Mouse (Mus musculus): ENCODE results near the gene Tcp11l2.

Tcp11l2 gene

DNA sequence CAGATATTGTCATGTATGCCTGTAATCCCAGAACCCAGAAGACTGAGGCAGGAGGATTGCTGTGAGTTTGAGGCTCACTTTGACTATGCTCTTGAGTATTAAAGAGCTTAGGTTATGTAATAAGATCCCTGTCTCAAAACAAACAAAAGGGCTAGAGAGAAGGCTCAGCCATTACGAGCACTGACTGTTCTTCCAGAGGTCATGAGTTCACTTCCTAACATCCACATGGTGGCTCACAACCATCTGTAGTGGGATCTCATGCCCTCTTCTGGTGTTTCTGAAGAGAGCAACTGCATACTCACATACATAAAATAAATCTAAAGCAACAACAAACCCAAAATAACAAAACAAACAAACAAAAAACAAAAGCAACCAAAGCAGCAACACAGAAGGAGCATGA is 21.7 kb downstream of the Tcp11l2 start:
- no peak for DNase-seq (ENCODE audit: low spot score in 2 of 2)

DNA sequence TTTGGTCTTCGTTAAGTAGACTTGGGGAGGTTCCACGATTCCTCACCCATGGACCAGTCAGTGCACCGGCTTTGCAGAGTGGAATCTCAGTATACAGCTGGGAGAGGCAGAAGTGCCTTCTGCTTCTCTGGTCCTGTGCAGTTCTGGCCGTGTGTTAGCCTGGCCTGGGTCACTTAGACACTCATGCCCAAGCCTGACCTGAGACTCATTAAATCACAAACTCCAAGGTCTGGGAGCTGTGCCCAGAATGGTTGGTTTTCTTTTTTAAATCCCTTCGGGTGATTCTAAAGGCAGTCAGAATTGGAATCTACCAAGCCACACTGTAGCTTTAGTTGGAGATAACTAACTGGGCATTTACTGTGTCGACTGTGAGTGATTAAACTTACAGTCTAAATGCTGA is 23.7 kb downstream of the Tcp11l2 start:
- no peak for DNase-seq (ENCODE audit: low spot score in 2 of 2)

DNA sequence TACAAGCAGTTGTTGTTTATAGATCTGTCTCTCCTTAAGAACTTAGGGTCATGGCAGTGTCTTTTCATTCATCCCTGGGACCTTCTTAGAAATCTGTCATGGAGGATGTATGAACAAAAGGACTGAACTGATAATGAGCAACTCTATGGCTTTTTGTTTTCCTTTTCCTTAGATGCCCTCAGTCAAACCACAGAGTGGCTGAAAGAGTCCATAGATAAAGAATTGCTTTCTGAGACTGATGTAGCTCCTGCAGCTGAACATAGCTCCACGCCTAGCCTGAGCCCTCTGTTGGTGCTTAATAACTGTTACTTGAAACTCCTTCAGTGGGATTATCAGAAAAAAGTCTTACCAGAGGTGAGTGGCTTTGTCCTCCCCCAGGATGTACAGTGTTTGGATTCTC is 27.9 kb downstream of the Tcp11l2 start:
- DNase-seq (ENCODE audit: low spot score in 2 of 2) = no peak

DNA sequence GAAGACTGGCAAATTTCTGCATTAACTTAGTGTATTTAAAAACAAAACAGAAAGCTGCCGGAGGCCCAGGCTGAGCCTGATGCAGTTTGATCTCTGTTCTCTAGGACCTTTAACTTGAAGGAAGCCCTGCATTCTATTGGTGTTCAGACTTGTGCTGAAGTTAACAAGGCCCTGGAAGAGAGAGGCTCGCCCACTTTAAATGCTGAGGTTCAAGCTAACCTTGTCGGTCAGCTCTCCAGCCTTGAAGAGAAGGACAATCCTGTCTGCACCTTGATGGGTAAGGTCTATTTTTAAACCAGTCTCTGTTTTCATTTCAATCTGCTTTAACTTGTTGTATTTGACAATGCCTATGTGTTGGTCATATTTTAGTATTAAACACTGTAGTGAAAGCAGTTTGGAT is 31.9 kb downstream of the Tcp11l2 start:
- no peak for DNase-seq (ENCODE audit: low spot score in 2 of 2)

DNA sequence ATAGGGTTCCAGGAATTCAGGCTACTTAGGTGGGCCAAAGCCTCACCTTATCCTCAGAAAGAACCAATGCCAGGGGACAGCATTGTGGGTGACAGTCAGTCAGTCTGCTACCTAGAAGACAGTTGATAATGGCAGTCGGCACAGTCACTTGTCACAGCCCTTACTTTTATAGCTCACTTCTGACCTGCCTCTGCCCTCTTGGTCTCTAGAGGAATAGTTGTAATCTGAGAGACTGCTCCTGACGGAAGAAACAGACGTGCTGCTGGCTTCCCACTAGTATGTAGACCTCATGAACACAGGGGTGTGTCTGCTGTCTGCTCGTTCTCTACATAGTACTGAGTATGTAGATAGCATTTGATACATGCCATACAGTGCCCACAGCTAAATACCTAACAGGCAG is 33.9 kb downstream of the Tcp11l2 start:
- DNase-seq (ENCODE audit: low spot score in 2 of 2) = no peak

DNA sequence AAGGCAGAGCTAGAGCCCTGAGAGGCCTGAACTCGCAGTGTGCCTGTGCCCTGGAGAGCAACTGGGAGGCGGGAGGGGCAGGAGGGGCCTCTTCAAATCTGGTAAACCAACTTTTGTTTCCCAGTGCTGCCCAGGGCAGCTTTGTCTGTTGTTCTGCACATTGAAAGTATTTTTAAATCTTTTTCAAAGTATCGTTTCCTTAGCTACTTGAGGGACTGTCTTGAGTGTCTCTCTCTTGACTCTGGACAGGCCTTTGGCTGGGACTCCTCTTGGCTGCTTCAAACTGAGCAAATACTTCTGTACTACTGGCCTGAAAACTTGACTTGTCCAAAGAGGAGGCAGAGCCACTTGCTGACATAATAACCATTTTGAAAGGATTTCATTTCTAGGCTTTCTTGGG is 34.4 kb downstream of the Tcp11l2 start:
- no peak for DNase-seq (ENCODE audit: low spot score in 2 of 2)

DNA sequence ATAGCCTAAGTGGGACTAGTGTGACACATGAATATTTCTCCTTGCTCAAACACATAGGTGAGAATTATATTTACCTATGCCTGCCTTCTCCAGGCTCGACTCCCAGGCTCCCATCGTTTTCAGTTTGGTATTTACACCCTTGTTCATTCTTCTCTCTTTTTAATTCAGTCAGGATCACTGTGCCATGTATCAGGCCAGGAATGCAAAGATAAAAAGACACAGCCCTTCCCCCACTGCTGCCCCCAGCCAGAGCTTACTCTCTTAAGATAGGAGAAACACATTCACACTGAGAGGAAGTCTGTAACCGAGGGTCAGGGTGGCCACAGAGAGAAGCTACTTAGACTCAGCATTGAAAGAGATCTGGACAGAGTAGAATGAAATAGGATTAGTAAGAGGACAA is 35.2 kb downstream of the Tcp11l2 start:
- no peak for DNase-seq (ENCODE audit: low spot score in 2 of 2)

DNA sequence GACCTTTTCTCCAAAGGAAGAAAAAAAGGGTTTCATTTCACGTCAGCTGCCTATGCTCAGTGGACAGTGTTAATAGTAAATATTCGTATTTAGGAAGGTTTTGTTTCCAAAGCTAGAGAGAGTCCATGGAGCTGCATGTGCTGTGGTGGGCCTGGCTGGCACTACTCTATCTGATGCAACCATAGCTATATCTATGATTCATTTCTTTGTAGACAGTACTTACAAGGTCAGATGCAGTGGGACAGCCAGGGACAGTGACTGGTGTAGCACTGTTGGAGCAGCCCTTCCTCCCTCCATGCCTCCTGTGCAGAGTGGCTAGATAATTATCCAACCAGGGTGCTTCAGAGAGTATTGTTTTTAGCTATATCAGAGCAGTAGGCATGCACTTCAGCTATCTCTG is 35.9 kb downstream of the Tcp11l2 start:
- no peak for DNase-seq (ENCODE audit: low spot score in 2 of 2)

DNA sequence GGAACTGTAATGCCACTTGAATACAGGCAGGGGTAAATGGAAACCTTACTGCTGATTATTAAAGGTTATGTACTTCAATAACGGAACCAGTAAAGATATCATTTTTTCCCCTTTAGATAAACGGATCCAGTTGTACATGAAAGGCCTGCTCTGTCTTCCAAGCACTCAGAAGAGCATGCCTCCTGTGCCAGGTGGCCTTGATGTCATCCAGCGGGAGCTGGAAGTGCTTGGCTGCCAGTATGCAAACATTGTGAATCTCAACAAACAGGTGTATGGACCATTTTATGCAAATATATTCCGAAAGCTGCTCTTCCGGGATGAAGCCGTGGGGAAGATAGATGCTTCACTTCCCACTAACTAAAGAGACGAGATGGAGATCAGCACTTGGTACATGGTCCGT is 36.9 kb downstream of the Tcp11l2 start:
- no peak for DNase-seq (ENCODE audit: low spot score in 2 of 2)

DNA sequence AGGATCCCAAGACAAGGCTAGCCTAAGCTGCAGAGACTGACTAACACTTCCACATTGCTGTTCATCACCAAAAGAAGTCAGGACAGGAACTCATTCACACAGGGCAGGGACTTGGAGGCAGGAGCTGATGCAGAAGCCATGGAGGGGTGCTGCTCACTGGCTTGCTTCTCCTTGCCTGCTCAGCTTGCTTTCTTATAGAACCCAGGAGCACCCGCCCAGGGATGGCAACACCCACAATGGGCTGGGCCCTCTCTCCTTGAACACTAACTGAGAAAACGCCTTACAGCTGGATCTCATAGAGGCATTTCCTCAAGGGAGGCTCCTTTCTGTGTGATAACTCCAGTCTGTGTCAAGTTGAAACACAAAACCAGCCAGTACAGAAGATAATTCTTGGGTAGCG is 38.6 kb downstream of the Tcp11l2 start:
- no peak for DNase-seq (ENCODE audit: low spot score in 2 of 2)

DNA sequence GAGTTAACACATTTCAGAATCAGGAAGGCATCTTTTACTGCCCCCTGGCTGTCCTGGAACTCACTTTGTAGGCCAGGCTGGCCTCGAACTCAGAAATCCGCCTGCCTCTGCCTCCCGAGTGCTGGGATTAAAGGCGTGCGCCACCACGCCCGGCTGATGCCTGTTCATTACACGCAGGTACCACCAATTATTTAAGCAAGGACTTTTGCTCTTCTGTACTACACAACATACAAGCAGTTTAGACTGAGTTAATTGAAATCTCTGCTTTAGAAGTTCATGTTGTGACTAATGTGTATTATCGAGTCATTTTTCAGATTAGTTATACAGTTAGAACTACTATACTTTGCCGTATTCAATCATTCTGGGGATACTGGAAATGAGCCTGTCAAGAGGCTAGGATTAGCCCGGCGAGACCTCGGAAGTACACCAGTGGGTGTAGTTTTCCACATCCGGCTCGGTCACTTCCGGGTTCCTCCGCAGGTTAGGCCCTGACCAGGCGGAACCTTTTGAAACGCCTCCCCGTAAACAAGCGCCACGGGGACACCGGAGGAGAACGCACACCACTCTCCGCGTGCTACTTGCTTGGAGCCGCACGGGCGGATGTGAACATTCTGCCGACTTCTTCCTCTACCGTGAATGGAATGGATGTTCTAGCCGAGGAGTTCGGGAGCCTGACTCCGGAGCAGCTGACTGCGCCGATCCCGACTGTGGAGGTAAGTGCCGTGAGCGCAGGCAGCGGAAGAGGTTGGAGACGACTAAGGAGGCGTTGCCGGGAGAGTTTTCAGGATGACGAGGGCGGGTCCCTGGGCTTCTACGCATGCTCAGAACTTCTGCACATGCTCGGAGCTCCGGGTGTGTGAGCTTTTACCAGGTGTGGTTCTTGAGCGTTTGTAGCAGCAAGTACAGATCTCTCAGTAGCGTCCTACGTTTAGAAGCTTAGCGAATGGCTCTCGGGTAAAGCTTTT is 45.7 kb downstream of the Tcp11l2 start, which contains the start of gene Polr3b:
Gene Polr3b, plus strand, starts transcription at position 467 of the 965 bp plus-strand sequence.
- peak; percentile 92 to 96 for DNase-seq (ENCODE audit: low spot score in 2 of 2)

DNA sequence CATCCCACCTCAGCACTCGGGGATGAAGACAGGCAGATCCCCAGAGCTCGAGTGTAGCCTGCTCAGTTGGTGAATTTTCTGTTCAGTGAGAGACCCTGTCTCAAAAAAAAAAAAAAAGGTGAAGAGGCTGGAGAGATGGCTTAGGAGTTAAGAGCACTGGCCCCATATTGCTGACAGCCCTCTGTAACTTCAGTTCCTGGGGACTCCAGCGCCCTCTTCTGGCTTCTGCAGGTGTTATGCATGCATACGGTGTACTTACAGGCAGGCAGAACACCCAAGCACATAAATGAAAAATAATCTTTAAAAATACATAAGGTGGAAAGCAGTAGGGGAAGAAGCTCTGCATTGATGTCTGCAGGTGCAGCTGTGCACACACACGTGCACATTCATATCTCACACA is 54.8 kb downstream of the Tcp11l2 start:
- no peak for DNase-seq (ENCODE audit: low spot score in 2 of 2)

DNA sequence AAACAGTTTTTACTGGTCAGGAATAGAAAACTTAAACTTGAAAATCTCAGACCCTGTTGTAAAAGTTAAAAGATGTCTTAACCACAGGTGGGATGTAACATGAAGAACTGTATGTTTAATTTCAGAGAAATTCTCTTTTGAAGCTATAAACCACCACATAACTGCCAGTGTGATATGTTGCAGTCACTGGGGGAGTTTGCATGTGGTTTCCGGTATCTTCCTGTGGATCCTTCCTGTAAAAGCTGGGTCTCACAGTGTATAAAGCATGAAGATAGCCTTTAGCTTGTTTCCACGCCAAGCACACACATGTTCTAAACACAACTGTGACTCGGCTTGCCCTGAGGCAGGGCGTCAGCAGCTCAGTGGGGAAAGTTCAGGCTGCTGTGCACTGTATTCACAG is 55.6 kb downstream of the Tcp11l2 start:
- DNase-seq (ENCODE audit: low spot score in 2 of 2) = no peak

DNA sequence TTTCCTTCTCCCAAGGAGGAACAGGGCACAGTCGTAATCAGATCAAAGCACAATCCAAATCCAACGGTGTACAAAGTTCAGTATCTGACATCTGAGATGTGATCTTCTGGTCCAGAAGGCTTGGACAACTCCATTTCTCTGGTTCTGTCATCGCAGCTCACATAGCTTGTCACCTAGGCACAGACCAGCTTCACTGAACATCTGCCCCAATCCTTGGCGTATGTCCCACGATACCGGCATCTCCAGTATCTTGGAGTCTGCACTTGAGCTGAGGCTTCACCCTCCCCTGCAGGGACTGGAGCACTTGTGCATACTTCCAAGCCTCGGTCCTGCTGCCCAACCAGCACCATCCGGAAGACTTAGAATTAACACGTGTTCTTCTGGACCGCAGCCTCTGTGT is 60.2 kb downstream of the Tcp11l2 start:
- DNase-seq (ENCODE audit: low spot score in 2 of 2) = no peak

DNA sequence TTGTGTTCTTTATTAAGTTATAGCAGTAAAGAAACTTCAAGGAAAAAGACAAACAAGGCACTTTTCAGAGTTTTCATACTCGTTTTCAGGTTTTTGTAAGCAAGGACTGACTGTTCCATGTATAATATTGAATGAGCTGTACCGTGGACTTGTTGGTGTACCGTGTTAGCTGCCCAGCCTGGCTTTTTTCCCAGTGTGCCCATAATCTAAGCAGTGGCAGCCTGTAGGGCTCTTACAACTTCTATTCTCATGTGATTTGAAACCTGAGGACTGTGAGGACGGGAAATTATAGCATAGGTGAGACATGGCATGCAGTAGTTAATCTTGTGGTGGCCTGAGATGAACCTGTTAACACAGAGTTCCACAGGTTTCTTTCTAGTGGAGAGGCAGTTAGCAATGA is 62.0 kb downstream of the Tcp11l2 start:
- no peak for DNase-seq (ENCODE audit: low spot score in 2 of 2)

DNA sequence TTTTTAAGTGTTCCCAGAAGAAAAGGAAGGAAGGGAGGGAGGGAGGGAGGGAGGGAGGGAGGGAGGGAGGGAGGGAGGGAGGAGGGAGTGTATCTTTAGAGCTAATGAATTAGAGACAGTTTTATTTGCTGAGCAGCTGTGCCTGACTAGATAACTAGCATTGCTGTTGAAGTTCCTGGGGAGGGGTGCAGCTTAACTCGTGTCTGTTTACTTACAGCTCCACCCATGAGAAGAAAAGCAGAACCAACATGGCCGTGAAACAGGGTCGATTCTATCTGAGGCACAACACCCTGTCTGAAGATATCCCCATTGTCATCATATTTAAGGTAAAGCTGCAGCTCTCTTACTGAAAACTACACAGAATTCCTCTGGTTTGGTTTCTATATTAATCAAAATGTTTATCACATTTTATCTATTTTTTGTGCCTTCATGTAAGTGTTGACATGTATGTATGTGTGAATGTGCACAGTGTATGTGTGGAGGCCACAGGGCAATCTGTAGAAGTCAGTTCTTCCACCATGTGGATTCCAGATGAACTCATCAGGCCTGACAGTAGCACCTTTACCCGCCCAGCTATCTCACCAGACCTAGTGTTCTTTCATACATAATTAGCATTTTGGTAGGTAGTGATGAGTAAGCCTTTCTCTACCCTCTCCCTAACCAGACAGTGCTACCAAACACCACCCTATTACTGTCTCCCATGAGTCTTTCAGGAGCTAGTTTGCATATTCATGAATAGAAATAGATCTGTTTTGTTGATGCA is 63.3 kb downstream of the Tcp11l2 start:
- DNase-seq (ENCODE audit: low spot score in 2 of 2) = no peak

DNA sequence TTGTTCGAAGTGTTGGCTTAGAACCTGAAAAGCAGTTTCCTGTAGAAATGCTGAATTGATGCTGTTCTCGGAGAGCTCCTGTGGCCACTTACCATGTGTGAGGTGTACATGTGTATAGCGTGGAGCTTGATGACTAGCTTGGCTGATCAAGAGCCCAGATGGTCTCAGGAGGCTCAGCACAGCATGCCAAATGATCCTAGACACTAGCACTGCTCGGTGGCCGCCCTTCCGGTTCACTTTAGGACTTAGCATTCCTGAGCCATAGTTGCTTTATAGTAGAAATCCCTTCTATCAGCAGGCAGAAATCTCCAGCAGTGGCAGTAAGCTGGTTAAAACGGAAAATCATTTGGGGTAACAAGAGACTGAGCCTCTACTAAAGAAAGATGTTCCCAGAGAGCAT is 64.4 kb downstream of the Tcp11l2 start:
- DNase-seq (ENCODE audit: low spot score in 2 of 2) = no peak

DNA sequence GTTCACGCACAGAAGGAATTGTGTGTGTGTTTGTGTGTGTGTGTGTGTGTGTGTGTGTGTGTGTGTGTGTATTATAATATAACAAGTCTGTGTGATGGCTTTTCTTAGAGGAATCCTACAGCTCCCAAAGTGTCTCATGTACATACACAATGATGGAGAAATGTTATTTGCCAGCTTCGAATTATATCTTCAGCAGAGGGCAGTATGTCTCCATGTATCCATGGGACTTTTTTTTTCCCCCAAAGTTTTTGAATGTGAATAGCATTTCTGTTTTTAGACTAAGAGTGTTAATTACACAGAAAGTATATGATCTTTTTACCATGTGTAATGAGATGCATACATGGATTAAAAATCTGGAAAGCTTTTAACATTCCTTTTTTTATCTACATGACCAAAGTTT is 65.2 kb downstream of the Tcp11l2 start:
- no peak for DNase-seq (ENCODE audit: low spot score in 2 of 2)

DNA sequence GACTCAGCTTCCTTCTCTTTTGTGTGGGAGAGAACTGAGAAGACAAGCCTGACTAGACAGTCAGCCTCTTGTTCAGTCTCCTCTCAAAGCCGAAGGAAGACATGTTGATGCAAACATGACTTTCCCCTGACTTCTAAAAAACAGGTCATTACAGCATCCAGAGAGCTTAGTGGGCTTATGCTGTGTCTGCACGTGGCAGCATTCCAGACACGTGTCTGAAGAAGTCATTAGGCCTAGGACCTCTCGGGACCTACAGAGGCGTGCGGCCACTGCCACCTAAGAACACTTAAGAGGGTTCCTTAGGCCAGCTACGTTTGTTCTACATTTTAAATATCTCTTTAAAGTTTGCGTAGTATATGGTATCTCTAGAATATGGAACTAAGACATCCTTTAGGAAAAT is 69.5 kb downstream of the Tcp11l2 start:
- DNase-seq (ENCODE audit: low spot score in 2 of 2) = no peak

DNA sequence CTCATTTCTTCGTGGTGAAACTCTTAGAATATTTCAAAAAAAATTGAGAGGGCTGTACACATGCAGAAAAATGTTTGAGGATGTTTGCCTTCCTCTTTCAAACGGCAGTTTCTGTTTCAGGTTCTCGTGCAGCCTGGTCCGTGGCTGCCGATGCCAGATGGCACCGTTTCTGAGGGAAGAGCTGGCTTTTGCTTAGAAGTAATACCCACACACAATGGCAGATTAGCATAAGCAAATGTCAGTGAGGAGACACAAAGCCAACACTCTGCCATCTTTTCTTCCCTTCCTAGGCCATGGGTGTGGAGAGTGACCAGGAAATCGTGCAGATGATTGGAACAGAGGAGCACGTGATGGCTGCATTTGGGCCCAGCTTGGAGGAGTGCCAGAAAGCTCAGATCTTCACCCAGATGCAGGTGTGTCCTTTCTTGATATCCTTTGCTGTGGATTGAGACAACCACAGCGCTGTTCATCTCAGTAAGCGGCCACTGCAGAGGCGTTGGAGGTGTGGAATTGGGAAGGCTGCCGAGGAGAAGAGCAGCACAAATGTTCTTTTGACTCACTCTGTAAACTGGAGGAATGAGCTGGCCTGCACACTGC is 70.2 kb downstream of the Tcp11l2 start:
- DNase-seq (ENCODE audit: low spot score in 2 of 2) = peak; percentile 67 to 70

DNA sequence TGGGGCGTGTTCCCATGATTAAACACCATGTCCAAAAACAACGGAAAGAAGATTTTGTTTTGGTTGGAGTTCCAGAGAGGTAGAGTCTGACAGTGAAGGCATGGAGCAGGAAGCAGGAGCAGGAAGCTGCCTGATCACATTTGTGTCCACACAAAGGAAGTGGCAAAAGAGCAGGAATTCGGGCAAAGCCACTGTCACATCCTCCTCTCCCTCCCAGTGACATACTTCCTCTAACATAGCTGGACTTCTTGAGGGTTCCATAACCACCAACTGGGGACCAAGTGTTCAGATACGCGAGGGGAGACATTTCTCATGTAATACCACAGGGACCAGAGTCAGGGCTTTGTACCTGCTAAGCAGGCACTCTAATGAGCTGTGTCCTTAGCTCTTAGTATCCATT is 70.8 kb downstream of the Tcp11l2 start:
- DNase-seq (ENCODE audit: low spot score in 2 of 2) = no peak

DNA sequence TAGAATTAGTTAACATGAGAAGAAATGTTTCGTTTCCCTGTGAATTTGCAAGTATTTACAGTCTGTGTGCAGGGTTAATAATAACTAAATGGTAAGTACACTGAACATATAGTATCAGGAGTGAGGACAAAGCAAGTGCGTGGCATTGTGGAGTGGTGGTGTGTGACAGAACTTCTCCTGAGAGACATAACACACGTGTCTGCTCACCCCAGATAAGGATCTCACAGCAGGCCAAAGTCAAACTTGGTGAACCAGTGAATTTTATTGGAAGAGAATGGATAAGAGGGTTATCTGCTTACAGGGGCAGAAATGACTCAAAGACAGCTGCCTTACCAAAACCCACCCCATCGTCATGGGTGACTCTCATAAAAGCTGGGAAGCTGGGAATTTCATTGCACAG is 72.5 kb downstream of the Tcp11l2 start:
- DNase-seq (ENCODE audit: low spot score in 2 of 2) = no peak

DNA sequence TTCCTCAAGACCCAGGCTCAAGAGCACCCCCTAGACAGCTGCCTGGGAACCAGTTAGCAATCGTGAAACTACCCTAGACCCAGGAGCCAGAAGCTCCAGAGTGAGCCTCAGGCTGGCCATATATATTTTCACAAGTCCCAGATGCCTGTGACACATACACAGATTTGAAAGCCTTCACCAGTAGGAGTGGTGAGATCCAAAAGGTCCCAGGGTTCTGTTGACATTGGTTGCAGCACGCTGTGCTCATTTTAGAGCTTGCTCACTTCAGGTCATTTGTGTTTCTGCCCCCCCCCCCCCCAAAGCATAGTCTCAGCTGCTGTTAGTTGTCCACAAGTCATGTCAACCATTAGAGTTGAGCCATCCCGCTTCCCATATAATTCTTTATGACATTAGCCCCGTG is 77.6 kb downstream of the Tcp11l2 start:
- no peak for DNase-seq (ENCODE audit: low spot score in 2 of 2)
